Mouse (Mus musculus) lung, postnatal 10 days (tissue): ENCODE measurements around the gene Rsph1.

Experiments used
- DNase-seq: peaks from one replicate; pipeline ENCODE4 v3.0.0; 2021

Gene Rsph1

GRCm38 (mm10) chr17:31303401-31303800 lies 26.2 kb upstream of the Rsph1 start:
- DNase-seq = no peak

- DNase-seq = no peak
Measured at GRCm38 (mm10) chr17:31300736-31301135, 23.6 kb upstream of the Rsph1 start.

GRCm38 (mm10) chr17:31299981-31300380 lies 22.8 kb upstream of the Rsph1 start:
- no peak for DNase-seq

- DNase-seq = no peak
Measured at GRCm38 (mm10) chr17:31298419-31299209, 21.4 kb upstream of the Rsph1 start.

- DNase-seq = peak; percentile 88
Measured at GRCm38 (mm10) chr17:31297521-31297939, 20.3 kb upstream of the Rsph1 start.

GRCm38 (mm10) chr17:31295892-31296781 lies 19.0 kb upstream of the Rsph1 start:
- peak; percentile 94 for DNase-seq

- DNase-seq = peak; percentile 75
Measured at GRCm38 (mm10) chr17:31295215-31295891, 18.2 kb upstream of the Rsph1 start.

- DNase-seq = peak; percentile 63
Measured at GRCm38 (mm10) chr17:31294363-31295214, 17.4 kb upstream of the Rsph1 start.

GRCm38 (mm10) chr17:31290859-31291258 lies 13.7 kb upstream of the Rsph1 start:
- DNase-seq = no peak

- DNase-seq = no peak
Measured at GRCm38 (mm10) chr17:31290311-31290710, 13.1 kb upstream of the Rsph1 start.

- DNase-seq = no peak
Measured at GRCm38 (mm10) chr17:31288999-31289726, 12.0 kb upstream of the Rsph1 start.

- DNase-seq = no peak
Measured at GRCm38 (mm10) chr17:31287216-31287615, 10.0 kb upstream of the Rsph1 start.

GRCm38 (mm10) chr17:31286492-31286891 lies 9.3 kb upstream of the Rsph1 start, which contains the start of gene Slc37a1:
Slc37a1 (plus strand) TSS chr17:31286792.
- DNase-seq = no peak

- no peak for DNase-seq
Measured at GRCm38 (mm10) chr17:31285867-31286266, 8.7 kb upstream of the Rsph1 start.

- no peak for DNase-seq
Measured at GRCm38 (mm10) chr17:31282687-31283053, 5.5 kb upstream of the Rsph1 start.

- DNase-seq = no peak
Measured at GRCm38 (mm10) chr17:31281830-31282686, 4.9 kb upstream of the Rsph1 start.

GRCm38 (mm10) chr17:31280269-31280668 lies 3.1 kb upstream of the Rsph1 start:
- DNase-seq = no peak

GRCm38 (mm10) chr17:31279541-31279940 lies 2.4 kb upstream of the Rsph1 start:
- DNase-seq = no peak

GRCm38 (mm10) chr17:31277931-31278330 lies 748 bp upstream of the Rsph1 start:
- DNase-seq = no peak

GRCm38 (mm10) chr17:31276207-31276921 lies 819 bp downstream of the Rsph1 start:
- DNase-seq = peak; percentile 62
